Mouse (Mus musculus) neural tube, embryonic 12.5 days (tissue): ENCODE data around the gene 1700067P10Rik. TPM values are rescaled to one million over a fixed set of nuclear protein-coding genes. Genes with fewer than 3 reads are reported as not detected.
A peak's percentile ranks its signal among the peaks of the same experiment; 100 is the strongest.

Experiments
- ATAC-seq: fragments of 200-750 bp; cut with Nextera tagmentation; 2 replicates; pipeline ENCODE4 v1.8.0; 2017; ENCODE audit warnings: low read depth, mild to moderate bottlenecking, moderate TSS enrichment, moderate library complexity; ENCODE audit not compliant: low FRiP score
- H3K27ac ChIP-seq: fragments of 300-500 bp; sonication (generic); 2 replicates; pipeline ENCODE4 v1.5.1; 2016
- H3K27me3 ChIP-seq: fragments of 300-500 bp; sonication (generic); replicated peaks from 2 replicates; pipeline ENCODE4 v1.6.1; 2016; ENCODE audit warnings: mild to moderate bottlenecking
- H3K36me3 ChIP-seq: fragments of 300-500 bp; sonication (generic); 2 replicates; pipeline ENCODE4 v1.6.1; 2016; ENCODE audit warnings: mild to moderate bottlenecking
- H3K4me1 ChIP-seq: fragments of 300-500 bp; sonication (generic); 2 replicates; pipeline ENCODE4 v1.6.1; 2016
- H3K4me2 ChIP-seq: fragments of 300-500 bp; sonication (generic); replicated peaks from 2 replicates; pipeline ENCODE4 v1.6.1; 2016; ENCODE audit warnings: mild to moderate bottlenecking
- H3K4me3 ChIP-seq: fragments of 300-500 bp; sonication (generic); 2 replicates; pipeline ENCODE4 v1.5.1; 2016
- H3K9ac ChIP-seq: fragments of 300-500 bp; sonication (generic); 2 replicates; pipeline ENCODE4 v1.6.1; 2016; ENCODE audit warnings: mild to moderate bottlenecking
- H3K9me3 ChIP-seq: fragments of 300-500 bp; sonication (generic); 2 replicates; pipeline ENCODE4 v1.6.1; 2016; ENCODE audit warnings: mild to moderate bottlenecking
- WGBS: fragments of 180-500 bp; shearing (Covaris S2); methylation state at CpG from one replicate; pipeline ENCODE4 v1.1.7; 2016; 5-methylcytosine and 5-hydroxymethylcytosine counted together
- polyA plus RNA-seq: library from polyadenylated mRNA; unstranded; fragments of >200 nt; fragmentation: Nextera tagmentation; extraction: Ambion mirVana; gene quantifications from 2 replicates; pipeline ENCODE4 v1.2.1, GENCODE M21; 2016

Gene 1700067P10Rik
- polyA plus RNA-seq = 0.18 TPM in 1 of 2 replicates, not detected in the other

DNA sequence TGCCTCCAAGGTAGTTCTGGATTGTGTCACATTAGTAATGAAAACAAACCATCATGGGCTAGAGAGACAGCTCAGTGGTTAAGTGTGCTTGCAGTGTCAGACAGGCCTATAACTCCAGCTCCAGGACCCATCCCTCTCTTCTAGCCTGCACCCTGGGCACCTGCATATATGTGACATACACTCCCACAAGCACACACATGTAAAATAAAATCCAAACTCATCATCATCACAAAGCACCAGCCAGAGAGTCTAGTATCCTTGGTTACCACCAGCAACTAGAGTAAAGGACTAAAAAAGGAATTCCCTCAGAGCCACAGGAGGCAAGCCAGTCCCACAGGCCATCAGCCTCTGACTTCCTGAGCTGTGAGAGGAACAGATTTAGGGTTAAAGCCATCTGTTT is at the start of gene 1700067P10Rik:
1700067P10Rik (plus strand) TSS at position 301 of the 400 bp plus-strand sequence.
- Histone ChIP-seq H3K9me3 (no peaks in the 10 kb centered on the region), H3K36me3 (no peaks in the 10 kb centered on the region), H3K4me2 (no peak within 1 kb of the TSS), H3K9ac (no peak within 1 kb of the TSS), H3K27me3 (no peaks in the 10 kb centered on the region; the same call in 1 of the 2 replicates), H3K4me1 (0 out of 2 replicates have a peak, but pooled peaks cover 3% of the 10 kb centered on the region), H3K4me3 (no peak within 1 kb of the TSS), H3K27ac (no peak within 1 kb of the TSS)
- ATAC-seq = no peak

DNA sequence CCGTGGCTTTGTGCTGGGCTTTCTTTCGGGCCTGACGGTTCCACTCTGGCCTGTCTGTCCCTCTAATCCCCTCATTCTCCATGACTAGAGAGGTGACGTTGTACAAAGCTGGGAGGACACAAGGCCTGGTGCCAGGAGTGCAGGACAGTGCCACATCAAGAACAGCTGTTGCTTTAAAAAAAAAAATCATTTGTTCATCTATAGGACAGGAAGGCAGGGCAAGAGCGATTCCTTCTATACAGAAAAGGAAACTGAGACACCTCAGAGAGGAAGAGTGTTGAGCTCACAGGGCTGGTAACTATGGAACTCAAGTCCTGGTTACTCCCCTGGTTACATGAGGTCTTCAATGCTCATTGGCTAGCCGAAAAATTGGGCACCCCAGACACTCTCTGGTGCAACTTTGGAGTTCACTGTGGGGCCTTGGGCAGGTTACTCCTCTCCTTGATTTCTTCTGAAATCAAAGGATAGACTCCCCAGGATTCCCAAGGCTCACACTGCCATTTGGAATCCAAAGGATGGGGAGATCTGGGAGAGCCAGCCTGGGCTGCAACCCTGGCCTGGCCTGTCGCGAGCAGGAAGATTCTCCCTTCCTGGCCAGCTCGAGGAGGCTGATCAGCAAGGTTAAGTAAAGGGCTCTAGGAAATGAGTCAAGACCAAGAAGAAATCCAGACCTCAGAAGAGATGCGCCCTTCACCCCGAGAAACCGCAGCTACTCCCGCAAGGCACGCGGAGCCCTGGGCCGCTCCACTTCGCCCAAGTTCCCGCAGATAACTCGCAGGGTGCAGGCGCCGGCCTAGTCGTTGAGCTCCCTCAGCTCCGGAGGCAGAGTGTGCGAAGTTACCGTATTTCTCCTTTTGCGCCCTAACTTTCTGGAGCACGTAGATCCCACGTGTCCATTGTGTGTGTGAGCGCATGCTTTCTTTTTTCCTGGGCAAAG is 47.5 kb upstream of the 1700067P10Rik start:
- peak; percentile 67; the same call in 1 of the 2 replicates for ATAC-seq
- H3K36me3 ChIP-seq = no peaks in the 10 kb centered on the region

DNA sequence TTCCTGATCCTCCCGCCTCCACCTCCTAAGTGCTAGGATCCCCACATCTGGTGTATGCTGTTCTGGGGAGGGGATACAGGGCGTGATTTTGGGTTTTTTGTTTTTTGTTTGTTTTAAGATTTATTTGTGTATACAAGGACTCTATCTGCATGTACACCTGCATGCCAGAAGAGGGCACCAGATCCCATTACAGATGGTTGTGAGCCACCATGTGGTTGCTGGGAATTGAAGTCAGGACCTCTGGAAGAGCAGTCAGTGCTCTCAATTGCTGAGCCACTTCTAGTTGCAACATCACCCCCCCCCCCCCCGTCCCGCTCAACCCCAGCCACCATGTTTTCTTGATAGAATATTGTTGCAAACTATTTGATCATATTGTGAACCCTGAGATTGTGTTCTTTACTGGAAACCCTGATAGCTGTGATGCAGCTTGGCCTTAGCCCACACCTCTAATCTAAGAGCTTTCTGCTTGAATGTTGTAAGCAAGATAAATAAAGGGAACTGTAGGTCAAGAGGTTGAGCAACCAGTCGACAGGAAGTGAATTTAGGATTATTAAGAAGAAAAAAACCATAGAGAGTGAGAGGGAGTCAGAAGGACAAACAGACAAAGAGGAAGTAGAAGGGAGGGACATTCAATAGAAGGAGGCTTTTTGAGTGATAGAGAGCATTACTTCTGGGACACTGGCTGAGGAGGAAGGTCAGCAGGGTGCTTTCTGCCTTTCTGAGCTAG is 45.8 kb upstream of the 1700067P10Rik start:
- no peak for ATAC-seq
- H3K36me3 ChIP-seq = no peaks in the 10 kb centered on the region
- H3K27me3 ChIP-seq = no peaks in the 10 kb centered on the region
- H3K4me1 ChIP-seq = peaks cover 22% of the 10 kb centered on the region
- H3K4me2 ChIP-seq = no peak overlapping the region
- no peak overlapping the region for H3K4me3 ChIP-seq
- no peaks in the 10 kb centered on the region for H3K9me3 ChIP-seq
- WGBS = 82% methylated on average over 5 of the region's 5 CpGs
- no peak overlapping the region for H3K27ac ChIP-seq
- H3K9ac ChIP-seq = no peak overlapping the region

More for the DNA sequence above, 47.5 kb upstream of the 1700067P10Rik start:
- no peak overlapping the region for H3K9ac ChIP-seq
- WGBS = 5% methylated on average over 29 of the region's 29 CpGs
- peak overlapping the region; percentile 11; the same call in 1 of the 2 replicates for H3K4me3 ChIP-seq
- peak overlapping the region; percentile 48 for H3K4me2 ChIP-seq
- peaks cover 22% of the 10 kb centered on the region for H3K4me1 ChIP-seq
- 0 out of 2 replicates have a peak, but pooled peaks cover 4% of the 10 kb centered on the region for H3K27me3 ChIP-seq
- H3K27ac ChIP-seq = peak overlapping the region; percentile 46; the same call in 1 of the 2 replicates
- H3K9me3 ChIP-seq = no peaks in the 10 kb centered on the region

DNA sequence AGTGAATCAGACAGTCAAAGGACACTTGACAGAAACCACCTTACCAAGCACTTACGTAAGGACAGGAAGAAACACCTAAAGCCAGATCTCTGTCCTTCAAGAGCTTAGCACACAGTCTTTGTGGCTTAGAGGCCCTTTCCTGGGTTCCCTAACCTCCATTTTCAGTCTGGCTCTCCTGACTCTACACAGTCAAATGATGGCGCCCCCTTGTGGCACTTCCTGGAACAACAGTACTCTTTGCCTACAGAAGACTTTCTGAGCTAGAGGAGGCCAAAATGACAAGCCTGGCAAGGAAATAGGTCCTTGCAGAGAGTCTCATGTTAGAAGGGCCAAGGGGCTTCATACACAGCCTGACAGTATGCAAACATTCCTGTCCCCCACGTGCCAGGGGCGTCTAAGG is 43.5 kb upstream of the 1700067P10Rik start:
- peaks cover 19% of the 10 kb centered on the region for H3K4me1 ChIP-seq
- no peaks in the 10 kb centered on the region for H3K27me3 ChIP-seq
- no peak overlapping the region for H3K4me2 ChIP-seq
- H3K9me3 ChIP-seq = no peaks in the 10 kb centered on the region
- H3K27ac ChIP-seq = no peak overlapping the region
- no peak for ATAC-seq
- no peak overlapping the region for H3K9ac ChIP-seq
- H3K4me3 ChIP-seq = no peak overlapping the region
- 36% methylated on average over 4 of the region's 4 CpGs for WGBS
- H3K36me3 ChIP-seq = no peaks in the 10 kb centered on the region

DNA sequence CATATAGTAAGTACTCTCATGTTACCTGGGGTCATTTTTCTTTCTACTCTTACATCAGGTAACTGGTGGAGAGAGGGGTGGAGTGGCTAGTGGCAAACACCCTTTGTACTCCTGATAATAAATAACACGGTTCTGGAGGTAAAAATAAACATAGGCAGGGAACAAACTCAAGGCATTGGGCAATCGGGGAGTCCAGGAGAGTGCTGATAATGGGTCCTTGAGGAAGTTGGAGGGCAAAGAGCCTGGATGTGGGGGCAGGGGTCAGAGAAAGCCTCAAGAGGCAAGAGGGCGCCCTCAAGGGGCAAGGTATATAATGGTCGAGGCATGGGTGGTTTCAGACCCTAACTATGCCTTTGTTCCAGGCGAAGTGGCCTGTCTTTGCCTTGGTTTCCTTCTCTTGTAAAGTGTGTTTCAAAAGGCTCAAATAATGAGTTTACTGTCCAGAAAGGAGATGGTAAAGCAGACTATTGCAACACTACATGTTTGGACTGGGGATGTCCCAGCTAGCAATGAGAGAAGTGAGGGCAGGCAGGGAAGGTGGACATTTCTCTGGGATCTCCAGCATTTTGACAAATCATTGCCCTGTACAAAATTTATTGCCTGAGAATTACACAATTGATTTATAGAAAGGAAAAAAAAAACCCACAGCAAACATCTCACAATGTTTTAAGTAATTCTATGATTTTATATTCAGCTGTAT is 37.3 kb upstream of the 1700067P10Rik start:
- ATAC-seq = no peak
- no peak overlapping the region for H3K4me2 ChIP-seq
- no peaks in the 10 kb centered on the region for H3K27me3 ChIP-seq
- H3K36me3 ChIP-seq = no peaks in the 10 kb centered on the region
- whole genome bisulfite sequencing = 77% methylated on average over 5 of the region's 5 CpGs
- no peak overlapping the region for H3K9ac ChIP-seq
- H3K27ac ChIP-seq = no peak overlapping the region
- H3K9me3 ChIP-seq = no peaks in the 10 kb centered on the region
- no peak overlapping the region for H3K4me3 ChIP-seq
- 0 out of 2 replicates have a peak, but pooled peaks cover 6% of the 10 kb centered on the region for H3K4me1 ChIP-seq

DNA sequence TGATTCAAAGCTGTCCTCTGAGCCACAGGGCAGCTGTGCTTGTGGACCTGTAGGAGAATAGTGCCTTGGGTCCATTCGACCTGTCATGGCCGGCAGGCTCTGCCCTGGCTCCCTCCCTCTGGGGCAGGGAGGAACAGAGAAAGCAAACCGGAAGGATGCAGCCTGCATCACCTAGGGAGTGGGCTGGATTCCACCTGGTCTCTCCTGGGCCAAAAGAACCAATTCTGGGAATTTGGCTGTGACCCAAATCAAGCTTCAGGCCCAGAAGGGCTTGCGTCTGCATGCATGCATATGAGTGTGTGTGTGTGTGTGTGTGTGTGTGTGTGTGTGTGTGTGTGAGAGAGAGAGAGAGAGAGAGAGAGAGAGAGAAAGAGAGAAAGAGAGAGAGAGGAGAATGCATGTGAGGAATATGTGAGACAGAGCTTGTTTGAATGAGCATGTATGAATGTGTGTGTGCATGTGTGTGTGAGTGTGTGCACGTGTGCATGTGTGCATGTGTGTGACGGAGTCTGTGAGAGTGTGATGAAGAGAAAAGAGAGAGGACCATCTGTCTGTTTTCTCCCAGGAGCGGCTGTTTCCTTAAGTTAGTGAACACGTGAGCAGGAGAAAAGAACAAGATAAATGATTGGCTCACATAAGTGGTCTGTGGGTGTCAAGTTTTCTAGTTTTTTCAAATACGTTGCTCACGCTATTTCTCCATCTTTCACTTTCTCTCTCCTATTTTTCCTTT is 36.6 kb upstream of the 1700067P10Rik start:
- Histone ChIP-seq H3K4me1 (peaks cover 11% of the 10 kb centered on the region), H3K27me3 (no peaks in the 10 kb centered on the region), H3K27ac (no peak overlapping the region), H3K4me3 (no peak overlapping the region), H3K4me2 (no peak overlapping the region), H3K36me3 (no peaks in the 10 kb centered on the region), H3K9ac (no peak overlapping the region), H3K9me3 (no peaks in the 10 kb centered on the region)
- no peak for ATAC-seq
- WGBS = 80% methylated on average over 10 of the region's 10 CpGs

DNA sequence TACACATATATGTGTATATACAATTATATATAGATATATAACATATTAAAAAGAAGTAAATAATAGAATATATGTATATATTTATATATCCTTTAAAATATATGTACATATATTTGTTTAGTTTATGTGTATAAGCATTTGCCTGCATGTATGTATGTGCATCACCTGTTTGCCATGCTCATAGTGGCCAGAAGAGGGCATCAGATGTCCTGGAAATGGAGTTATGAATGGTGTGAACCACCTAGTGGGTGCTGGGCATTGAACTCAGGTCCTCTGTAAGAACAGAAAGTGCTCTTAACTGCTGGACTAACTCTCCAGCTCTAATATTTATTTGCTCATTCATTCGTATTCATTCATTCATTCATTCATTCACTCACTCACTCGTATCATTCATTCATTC is 35.5 kb upstream of the 1700067P10Rik start:
- Histone ChIP-seq H3K27ac (no peak overlapping the region), H3K4me2 (no peak overlapping the region), H3K4me3 (no peak overlapping the region), H3K4me1 (peaks cover 18% of the 10 kb centered on the region), H3K36me3 (no peaks in the 10 kb centered on the region), H3K27me3 (peaks cover 6% of the 10 kb centered on the region; the same call in 1 of the 2 replicates), H3K9ac (no peak overlapping the region), H3K9me3 (no peaks in the 10 kb centered on the region)
- no peak for ATAC-seq
- WGBS = 82% methylated on average over 2 of the region's 2 CpGs

DNA sequence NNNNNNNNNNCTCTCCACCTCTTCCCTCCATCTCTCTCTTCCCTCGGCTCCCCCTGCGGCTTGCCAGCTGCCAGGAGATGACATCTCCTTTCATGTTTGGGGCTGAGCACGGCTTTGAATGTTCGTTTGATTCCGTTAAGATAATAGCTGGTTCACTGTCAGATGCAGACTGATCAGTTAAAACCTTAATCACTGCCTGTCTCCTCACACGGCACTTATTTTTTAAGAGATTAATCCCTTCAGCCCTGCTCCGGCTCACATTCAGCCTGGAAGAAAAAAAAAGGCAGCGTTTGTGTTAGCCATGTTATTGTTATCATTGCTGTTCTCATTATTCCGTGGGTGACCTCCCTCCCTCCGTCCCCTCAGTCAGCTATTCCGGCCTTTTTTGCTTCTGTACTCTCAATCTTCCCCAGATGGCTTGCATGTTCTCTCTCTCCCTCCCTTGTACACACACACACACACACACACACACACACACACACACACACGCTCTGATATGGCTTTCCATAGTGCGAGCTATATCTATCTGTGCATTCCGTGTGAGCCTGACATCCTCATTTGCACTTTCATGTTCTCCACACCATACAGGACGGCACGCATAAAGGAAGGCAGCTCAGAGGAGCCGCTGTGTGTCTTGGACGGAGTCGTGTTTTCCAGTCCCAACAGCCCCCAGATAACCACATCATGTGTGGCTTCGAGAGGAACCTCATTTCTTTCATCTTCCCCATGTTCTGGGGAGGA is 33.9 kb upstream of the 1700067P10Rik start:
- H3K4me3 ChIP-seq = no peak overlapping the region
- H3K9ac ChIP-seq = no peak overlapping the region
- no peak overlapping the region for H3K4me2 ChIP-seq
- no peaks in the 10 kb centered on the region for H3K36me3 ChIP-seq
- ATAC-seq = no peak
- H3K27ac ChIP-seq = no peak overlapping the region
- 54% methylated on average over 20 of the region's 20 CpGs for WGBS
- H3K9me3 ChIP-seq = no peaks in the 10 kb centered on the region
- H3K27me3 ChIP-seq = peaks cover 6% of the 10 kb centered on the region; the same call in 1 of the 2 replicates
- H3K4me1 ChIP-seq = peaks cover 12% of the 10 kb centered on the region

DNA sequence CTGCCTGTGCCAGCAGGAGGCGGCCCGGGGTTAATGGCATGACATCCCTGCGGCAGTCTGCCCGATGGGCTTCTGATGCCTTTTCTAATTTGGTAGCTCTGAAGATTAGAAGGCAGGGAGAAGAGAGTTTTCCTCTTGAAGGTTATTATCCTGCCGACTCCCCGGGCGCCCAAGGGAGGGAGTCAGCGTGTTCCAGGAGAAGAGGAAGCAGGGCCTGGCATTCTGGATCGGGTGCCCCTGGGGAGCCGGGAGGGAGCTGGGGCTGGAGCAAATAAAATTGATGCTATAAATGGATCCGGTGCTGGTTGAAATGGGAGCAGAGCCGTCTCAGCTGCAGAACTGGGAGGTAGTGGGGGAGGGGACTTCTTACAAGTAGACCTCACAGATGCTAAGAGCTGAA is 31.7 kb upstream of the 1700067P10Rik start:
- no peak for ATAC-seq
- 3% methylated on average over 12 of the region's 12 CpGs for WGBS
- Histone ChIP-seq H3K4me3 (no peak overlapping the region), H3K27me3 (peaks cover 6% of the 10 kb centered on the region; the same call in 1 of the 2 replicates), H3K27ac (no peak overlapping the region), H3K36me3 (no peaks in the 10 kb centered on the region), H3K9ac (no peak overlapping the region), H3K9me3 (no peaks in the 10 kb centered on the region), H3K4me1 (peaks cover 12% of the 10 kb centered on the region), H3K4me2 (peak overlapping the region; percentile 3)

DNA sequence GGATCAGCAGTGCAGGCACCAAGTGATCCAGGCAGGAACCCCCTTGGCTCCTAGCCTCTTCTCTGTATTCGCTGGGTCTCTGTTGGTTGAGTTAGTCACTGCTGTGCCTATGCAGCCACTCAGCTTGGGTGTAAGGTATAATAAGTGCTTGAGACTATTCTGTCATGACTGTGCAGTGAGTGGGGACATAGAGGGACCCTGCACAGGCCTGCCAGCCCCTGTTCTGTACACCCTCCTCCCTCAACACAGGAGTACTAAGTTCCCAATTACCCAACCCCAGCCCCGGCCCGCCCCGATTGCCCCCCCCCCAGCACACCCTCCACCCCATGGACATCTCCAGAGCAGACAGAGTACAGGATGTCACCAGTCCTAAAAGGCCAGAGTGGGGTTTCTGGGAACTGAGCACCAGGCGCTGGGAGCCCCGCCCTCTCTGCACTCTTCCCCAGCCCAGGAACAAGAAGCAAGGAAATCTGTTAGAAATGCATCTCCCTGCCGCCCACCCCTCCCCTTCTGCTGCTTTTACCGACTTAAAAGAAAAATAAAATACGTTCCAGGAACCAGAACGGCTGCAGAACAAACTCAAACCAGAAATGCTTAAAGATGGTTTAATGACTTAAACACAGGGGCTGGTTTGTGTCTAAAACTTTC is 24.8 kb upstream of the 1700067P10Rik start:
- WGBS = 49% methylated on average over 10 of the region's 10 CpGs

More for the DNA sequence above, 24.8 kb upstream of the 1700067P10Rik start:
- Histone ChIP-seq H3K27ac (no peak overlapping the region), H3K4me2 (no peak overlapping the region), H3K9ac (no peak overlapping the region), H3K36me3 (no peaks in the 10 kb centered on the region), H3K4me1 (peaks cover 12% of the 10 kb centered on the region; the same call in 1 of the 2 replicates), H3K4me3 (no peak overlapping the region), H3K9me3 (no peaks in the 10 kb centered on the region), H3K27me3 (no peaks in the 10 kb centered on the region)
- ATAC-seq = no peak
